Mouse (Mus musculus): ENCODE measurements around the gene Armt1.

DNA sequence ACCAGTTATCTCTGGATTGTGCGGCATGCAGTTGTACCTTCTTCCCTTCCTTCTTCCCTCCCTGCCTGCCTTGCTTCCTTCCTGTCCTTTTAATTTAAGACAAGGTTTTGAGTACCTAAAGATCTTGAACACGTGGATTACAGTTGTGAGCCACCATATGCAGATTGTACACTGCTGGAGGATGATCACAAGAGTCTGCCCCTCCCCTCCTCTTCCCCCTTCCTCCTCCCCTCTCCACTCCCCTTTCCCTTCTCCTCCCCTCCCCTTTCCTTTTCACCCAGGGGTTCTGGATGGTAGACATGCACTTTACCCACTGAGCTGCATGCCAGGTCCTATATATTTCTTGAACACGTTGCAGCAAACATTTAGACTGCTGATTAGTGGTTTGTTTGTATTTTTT, 3.1 kb downstream of the Armt1 start:
- TF ChIP-seq CTCF (conservative IDR thresholded peaks at IDR 0.05 in 1 of 2, IDR thresholded peaks at IDR 0.05 in 1 of 2; ENCODE audit: low read depth in 2 of 2, low read length in 2 of 2) (no peak), EP300 (IDR thresholded peaks at IDR 0.05; ENCODE audit: low read length) (no peak), RCOR1 (conservative IDR thresholded peaks at IDR 0.05; ENCODE audit: low read depth, low read length) (no peak), NELFE (IDR thresholded peaks at IDR 0.05; ENCODE audit: low read depth, low read length) (no peak), ZKSCAN1 (IDR thresholded peaks at IDR 0.05; ENCODE audit: borderline replicate concordance, low read depth, low read length) (no peak), POLR2A (IDR thresholded peaks at IDR 0.05; ENCODE audit: low read depth, low read length) (no peak)
